Mouse (Mus musculus) liver, adult 2 months (tissue): ENCODE measurements at regions not wholly inside any gene's neighbourhood (a gene's known extent, or its start where the extent isn't known, plus 50 kb on each side); places are given as distances from the start of the nearest gene placed in this dataset.

Experiments
- CTCF ChIP-seq: fragments of 200-500 bp; IDR thresholded peaks from 2 replicates; pipeline ENCODE4 v1.5.1; 2011; ENCODE audit warnings: low read depth, low read length, control low read depth
- POLR2A ChIP-seq: fragments of 200-500 bp; IDR thresholded peaks from 2 replicates; pipeline ENCODE4 v1.6.1; 2011; ENCODE audit warnings: low read length, control low read depth; ENCODE audit not compliant: insufficient read depth; ENCODE audit errors: extremely low read depth

DNA sequence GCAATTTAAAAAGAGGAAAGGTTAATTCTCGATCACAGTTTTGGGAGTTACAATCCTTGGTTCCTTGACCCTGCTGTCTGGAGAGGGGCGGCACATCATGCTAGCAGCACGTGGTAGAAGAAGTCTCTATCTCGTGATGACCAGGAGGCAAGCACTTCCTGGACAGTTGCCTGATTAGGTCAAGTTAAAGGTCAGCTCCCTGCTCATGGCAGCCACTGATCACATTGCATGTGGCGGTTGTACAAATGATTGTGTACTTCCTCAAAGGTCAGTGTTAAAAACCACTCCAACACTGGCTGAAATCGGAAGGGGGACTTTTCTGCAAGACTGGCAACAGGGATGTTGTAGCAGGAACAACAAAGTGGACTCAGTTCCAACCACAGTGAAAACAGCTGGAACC, 192.3 kb downstream of the Ly86 start:
- TF ChIP-seq CTCF (no peak), POLR2A (no peak)
